Mouse (Mus musculus) E14TG2a.4 (cell line): Measurements from ENCODE around the gene Exoc3l.

Experiments
- CTCF ChIP-seq: conservative IDR thresholded peaks from 2 replicates; pipeline ENCODE4 v1.5.1; 2014; ENCODE audit warnings: low read length
- NANOG ChIP-seq: IDR thresholded peaks from 2 replicates; pipeline ENCODE4 v1.6.1; 2014; ENCODE audit warnings: borderline replicate concordance, low read length, mixed read lengths
- POU5F1 ChIP-seq: IDR thresholded peaks from 2 replicates; pipeline ENCODE4 v1.6.1; 2014; ENCODE audit warnings: low read length, borderline replicate concordance

DNA sequence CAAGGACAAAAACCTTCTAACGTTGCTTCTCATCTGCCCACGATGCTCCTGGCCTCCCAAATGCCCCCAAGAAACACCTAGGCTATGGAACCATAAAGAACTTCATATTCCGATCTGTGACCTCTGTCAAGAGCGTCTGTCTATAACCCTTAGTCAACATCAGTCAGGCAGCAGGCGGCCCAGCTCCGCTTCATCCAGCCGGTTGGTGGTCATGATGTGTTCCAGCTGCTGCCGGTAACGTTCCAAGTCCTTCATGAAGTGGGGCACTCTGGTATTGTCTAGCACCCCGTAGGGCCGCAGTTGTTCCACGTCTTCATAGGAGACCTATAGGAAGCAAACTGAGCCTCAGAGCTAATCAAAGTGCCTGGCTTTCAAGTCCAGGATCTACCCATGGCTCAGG lies 14.1 kb downstream of the Exoc3l start:
- TF ChIP-seq CTCF (no peak), NANOG (no peak), POU5F1 (no peak)
